Mouse (Mus musculus) neural tube, embryonic 10.5 days (tissue): ENCODE results near the gene Npas4.
"Not testable (repeated sequence)": the region's sequence is repeated elsewhere in the genome, so short reads cannot be mapped to it uniquely, and the experiment has no call there.

ENCODE experiments used
- DNase-seq: peaks from one replicate; pipeline ENCODE4 v3.0.0-alpha.2; 2017; ENCODE audit warnings: low spot score; ENCODE audit errors: extremely low spot score

The Npas4 gene

DNA sequence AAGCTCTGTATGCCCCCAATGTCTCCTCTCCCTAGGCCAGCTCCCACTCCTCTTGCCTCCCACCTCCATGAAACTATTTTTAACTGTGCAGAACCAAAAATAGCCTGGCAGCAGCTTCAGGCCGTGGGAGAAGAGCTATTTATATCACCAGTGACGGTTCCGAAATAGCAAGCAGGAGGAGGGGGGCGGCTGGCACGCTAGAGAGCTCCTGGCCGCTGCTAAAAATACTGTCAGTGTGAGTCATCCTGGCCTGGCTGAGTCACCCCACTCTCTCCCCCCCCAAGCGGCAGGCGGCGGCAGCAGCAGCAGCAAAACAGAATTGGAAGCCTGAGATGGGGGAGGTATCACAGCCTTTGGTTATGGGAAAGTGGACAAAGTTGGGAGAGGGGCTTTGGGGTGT lies 2.8 kb upstream of the Npas4 start:
- DNase-seq, result no peak

DNA sequence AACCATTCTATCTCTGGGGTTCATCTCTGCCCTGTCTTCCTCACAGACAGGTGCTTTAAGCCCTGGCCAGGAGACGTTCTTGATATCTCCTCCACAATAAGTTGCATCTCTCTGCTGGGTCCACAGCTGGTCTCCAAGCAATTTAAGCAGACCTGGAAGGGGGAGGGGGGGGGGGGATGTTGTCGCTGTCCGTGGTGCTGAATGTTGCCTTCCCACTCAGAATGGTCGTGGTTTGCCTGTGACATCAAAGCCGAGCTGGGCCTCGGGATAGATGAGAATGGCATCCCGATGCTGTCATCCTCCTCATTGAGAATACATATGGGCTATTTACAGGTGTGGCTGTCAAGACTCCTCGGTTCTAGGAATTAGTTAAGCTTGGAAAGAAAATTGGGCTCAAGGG lies 2.3 kb upstream of the Npas4 start:
- peak; percentile 37 for DNase-seq

DNA sequence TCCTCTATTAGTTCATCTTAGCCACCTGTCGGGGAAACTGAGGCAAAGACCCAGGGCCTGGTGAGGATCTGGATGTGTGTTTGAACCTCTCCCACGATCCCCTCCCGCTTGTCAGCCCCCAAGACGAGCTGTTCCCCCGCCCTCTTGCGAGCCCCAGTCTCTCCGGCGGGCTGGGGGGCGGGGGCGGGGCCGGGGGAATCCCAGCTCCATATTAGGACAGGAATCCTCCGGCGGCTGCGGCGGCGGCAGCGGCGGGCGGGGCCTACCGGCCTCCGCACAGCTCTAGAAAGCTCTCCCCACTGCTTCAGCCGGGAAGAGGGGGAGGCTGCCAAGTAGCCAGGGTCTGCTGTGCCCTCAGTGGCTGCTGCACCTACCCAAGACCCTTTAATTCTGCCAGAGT lies 600 bp upstream of the Npas4 start:
- peak; percentile 20 for DNase-seq

DNA sequence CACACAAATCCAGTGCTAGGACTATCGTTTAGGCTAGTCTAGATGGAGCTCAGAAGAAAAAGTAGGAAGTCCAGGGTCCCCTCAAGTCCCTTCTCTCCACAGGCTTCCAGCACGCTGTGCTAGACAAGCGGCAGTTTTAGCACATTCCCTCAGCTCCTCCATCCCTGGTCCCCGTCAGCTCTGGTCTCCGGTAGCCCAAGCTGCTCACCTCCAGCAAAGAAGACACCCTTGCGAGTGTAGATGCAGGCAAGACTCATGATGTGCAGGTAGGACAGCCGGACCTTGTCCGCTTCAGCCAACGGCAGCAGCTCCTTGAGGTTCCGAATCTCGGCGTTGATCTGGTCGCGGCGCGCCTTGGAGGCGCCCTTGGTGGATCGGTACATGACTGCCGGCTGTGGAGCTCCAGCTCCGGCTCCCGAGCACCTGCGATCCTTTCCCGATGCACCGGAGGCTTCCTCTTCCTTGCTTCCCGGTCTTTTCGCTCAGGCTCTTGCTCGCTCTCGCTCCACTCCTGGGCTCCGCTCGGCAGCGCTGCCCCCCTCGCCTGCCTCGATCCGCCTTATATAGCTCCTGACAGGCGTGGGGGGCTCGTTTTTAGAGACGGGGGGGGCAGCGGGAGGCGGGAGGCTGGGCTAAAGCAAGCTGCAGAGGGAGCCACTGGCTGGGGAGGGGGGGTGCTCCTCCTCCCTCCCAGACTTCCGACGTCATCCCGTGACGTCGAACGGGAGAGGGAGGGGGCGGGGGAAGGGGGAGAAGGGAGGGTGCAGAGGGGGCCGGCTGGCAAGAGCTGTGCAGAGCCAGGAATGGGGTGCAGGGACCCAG lies 471 bp downstream of the Npas4 start:
- no peak for DNase-seq

DNA sequence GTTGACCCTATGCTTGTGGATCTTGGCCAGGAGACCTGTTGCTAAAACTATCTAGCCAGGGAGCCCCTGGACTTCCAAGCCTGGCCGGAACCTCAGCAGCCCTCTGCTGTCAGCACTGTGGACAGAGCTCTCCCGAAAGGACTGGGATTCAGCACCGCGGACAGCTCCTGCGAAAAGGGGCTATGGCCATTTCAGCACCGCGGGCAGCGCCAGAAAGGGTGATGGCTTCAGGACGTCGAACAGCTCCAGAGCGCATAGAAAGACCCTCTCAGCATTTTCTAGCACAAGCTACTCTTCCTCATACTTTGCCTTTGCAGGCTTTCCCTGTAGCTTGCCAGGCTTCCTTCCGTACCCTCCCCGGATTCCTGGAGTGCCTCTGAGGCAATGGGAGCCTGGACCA lies 1.1 kb downstream of the Npas4 start:
- peak; percentile 99 for DNase-seq

DNA sequence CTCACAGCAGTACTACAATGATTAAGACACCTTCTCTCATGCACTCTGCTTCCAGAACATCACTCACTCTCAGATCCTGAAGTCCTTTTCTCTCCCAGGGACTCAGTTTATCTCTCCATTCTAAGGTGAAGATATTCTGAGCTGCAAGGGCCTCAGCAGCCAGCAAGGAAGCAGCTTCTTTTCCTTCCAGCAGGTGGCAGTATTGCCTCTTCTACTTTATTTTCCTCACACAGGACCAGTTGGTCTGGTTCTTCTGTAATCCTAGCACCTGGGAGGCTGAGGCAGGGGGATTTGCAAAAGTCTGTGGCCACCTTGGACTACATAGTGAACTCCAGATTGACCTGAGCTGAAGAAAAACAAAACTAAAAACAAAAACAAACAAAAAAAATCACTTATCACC lies 8.3 kb downstream of the Npas4 start:
- peak; percentile 31 for DNase-seq

DNA sequence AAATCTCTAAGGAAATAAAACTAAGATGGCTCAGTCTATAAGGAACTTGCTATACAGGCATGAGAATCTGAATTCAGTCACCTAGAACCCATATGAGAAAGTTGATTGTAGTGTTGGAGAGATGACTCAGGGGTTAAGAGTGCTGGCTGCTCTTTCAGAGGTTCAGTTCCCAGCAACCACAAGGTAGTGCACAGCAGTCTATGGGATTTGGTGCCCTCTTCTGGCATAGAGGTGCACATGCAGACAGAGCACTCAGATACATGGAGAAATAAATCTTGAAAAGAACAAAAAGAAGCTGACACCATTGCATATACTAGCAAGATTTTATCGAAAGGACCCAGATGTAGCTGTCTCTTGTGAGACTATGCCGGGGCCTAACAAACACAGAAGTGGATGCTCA lies 21.9 kb downstream of the Npas4 start:
- no peak for DNase-seq

DNA sequence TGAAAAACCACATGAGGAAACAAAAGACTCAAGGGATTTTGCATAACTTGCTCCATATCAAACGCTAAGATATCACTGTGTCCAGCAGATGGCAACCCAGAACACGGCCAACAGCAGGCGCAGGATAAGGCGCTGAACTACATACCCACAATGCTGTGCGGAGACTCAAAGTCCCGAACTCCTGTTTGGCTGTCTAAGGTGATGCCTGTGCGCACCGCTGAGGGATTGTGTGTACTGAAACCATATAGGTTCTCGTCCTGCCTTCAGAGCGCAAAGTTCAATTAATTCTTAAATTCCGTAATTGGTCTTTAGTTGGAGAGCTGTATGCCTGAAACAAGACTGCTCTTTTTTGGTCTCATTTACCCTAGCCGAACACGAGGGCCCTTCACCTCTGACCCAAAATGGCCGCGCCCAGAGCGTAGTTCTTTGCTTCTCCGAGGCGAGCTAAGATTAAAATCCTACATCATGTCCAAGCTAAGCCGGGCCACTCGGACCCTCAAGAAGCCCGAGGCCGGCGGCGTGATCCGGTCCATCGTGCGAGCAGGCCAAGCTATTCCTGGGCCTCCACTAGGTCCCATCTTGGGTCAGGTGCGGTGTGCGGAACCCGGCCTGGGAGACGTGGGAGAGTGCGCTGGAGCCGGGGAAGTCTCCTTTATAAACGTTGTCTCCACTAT lies 28.1 kb downstream of the Npas4 start, which contains the start of gene Mrpl11:
Mrpl11 (plus strand) TSS at position 220 of the 674 bp plus-strand sequence.
- DNase-seq, result peak; percentile 91

DNA sequence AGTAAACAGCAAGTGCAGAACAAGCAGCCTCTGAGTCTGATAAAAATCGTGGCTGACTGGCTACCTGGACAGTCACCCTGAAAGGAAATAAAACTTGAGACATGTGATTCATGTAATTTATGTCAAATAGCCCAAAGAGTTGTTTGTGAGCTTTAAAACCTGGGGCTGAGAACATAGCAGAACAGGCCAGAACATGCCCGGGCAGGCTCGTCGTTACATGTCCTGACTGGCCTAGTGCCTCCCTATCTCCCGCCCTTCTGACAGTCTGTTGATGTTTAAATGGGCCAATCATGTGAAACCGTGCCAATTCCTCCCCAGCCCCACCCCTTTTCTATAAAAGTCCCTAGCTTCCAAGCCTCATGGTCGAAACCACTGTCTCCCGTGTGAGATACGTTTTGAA lies 41.5 kb downstream of the Npas4 start:
- not testable (repeated sequence) for DNase-seq

DNA sequence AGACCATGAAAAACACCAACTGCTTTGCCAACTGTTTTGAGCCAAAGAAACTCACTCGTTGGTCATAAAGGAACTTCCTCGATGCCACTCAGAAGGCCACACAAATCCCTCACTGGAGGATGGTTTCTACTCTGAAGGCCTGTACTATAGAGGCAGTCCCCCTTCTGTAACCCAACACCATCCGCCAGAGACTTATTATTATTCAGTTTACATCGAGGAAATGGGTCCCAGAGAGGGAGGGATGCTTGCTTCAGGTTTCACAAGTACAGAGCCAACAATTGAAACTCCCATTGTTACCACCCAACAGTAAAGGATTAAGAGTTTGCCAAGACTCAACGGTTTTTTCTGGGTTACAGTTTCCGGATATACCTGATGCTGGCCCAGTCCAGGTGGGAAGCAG lies 44.6 kb downstream of the Npas4 start:
- no peak for DNase-seq

DNA sequence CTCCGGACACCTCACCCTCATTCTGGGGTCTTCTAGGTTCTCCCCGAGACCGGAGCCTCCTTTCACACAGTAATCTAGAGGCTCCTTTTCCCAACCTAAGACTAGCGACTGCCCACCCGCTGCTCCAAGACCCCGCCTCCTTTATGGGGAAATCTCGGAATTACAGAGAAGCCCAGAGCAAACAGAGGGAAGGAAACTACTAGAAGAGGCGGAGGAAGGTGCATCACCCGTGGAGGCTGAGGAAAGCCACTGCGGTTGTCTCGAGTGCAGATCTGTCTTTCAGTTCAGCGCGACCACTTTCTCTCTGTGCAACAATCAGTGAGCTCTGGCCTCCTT lies 46.9 kb downstream of the Npas4 start:
- DNase-seq, result no peak

DNA sequence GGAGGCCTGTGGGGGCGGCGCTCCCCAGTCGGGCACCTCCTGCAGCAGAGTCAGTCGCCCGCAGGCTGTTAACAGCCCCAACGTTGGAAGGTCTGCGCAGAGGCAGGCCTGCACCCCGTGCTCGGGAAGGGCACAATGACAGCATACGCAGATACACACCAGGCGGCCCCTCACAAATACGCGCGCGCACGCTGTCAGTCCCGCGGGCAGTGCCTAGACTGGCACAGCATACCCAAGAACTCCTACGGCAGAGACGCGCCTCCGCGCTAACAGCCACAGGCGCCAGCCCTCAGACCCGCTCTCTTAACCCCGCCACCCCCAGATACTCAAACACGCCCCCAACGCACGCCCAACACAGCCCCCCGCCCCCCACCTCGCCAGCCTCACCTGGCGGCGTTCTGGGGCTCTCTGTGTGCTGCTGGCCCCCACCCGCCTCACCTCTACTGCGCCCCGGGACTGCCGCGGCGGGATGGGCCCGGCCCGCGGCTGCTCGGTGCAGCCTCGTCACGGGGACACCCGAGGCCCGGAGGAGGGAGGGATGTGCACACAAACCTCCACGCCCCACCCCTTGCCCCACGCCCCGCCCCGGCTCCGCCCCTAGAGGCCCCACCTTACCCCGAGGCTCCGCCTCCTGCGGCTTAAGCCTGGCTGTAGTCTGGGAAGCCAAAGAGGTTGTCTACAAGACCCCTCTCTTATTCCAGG lies 47.4 kb downstream of the Npas4 start, which contains the start of gene Peli3:
Peli3 (minus strand) TSS at position 577 of the 702 bp plus-strand sequence.
- DNase-seq, result peak; percentile 88

DNA sequence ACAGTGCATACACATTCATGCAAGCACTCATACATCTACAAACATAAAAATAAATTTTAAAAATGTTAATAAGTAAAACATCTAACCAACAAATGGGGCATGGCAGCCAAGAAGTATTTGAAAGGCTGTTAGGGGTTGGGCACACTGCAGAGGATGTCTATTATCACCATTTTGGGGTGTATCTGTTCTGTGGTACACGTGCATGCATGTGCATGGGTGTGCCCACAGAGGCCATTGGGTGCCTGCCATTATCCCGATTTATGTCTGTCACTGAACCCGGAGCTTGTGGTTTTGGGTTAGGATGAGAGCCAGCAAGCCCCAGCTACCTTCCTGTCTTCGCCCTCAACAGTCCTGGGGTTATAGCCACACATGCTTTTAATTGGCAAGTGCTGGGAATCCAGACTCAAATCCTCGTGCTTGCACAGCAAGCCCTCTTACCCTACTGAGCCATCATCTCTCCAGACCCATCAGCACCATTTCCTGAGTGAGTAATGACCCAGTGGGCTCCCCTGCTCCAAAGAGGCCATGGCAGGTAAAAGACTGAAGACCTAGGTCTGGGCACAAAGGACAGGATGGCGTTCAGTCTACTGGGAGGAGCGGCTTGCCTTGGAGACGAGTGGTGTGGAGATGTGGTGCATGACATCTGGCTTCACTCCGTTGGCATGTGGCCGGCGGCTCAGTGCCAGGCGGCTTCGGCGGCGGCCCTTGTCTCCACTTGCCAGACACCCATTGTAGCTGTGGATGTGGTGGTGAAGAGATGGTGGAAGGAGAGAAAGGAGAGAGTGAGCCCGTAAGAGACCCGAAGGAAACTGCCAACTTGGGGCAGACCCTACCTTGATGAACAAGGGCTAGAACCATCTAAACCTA lies 52.4 kb downstream of the Npas4 start:
- no peak for DNase-seq

DNA sequence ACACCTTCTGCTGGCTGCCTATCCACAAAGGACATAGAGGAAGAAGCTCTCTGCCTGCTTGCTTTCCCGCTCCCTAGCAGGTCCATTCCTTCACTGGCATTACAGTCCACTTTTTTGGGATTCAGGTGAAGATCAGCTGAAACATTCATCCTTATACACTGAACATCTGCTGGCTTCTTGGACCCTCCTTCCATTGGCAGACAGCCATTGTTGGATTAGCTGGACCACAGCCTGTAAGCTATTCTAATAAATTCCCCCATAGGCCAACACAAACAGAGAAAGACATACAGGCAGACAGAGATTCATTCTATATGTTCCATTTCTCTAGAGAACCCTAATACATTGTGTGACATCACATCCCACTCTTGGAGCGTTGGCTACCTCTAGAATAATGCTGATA lies 53.2 kb downstream of the Npas4 start:
- DNase-seq, result no peak
